Mouse (Mus musculus) testis, adult 2 months (tissue): ENCODE measurements around the gene Erg. TPM values are rescaled to one million over a fixed set of nuclear protein-coding genes. Genes with fewer than 3 reads are reported as not detected.

Experiments used
- H3K27ac ChIP-seq: fragments of 200-500 bp; 2 replicates; pipeline ENCODE4 v1.5.1; 2012; ENCODE audit warnings: low read depth, low read length; ENCODE audit not compliant: control insufficient read depth, insufficient read depth
- H3K27me3 ChIP-seq: fragments of 200-500 bp; 2 replicates; pipeline ENCODE4 v1.6.1; 2012; ENCODE audit warnings: mild to moderate bottlenecking, low read length, moderate library complexity; ENCODE audit not compliant: control insufficient read depth, insufficient read depth
- H3K36me3 ChIP-seq: fragments of 200-500 bp; 2 replicates; pipeline ENCODE4 v1.6.1; 2012; ENCODE audit warnings: mild to moderate bottlenecking, low read length; ENCODE audit not compliant: control insufficient read depth, insufficient read depth
- H3K4me1 ChIP-seq: fragments of 200-500 bp; 2 replicates; pipeline ENCODE4 v1.6.1; 2012; ENCODE audit warnings: low read length; ENCODE audit not compliant: control insufficient read depth, insufficient read depth
- H3K4me3 ChIP-seq: fragments of 200-500 bp; 2 replicates; pipeline ENCODE4 v1.5.1; 2012; ENCODE audit warnings: low read depth, mild to moderate bottlenecking, low read length, moderate library complexity, mixed read lengths; ENCODE audit not compliant: control insufficient read depth
- CTCF ChIP-seq: fragments of 200-500 bp; IDR thresholded peaks from 2 replicates; pipeline ENCODE4 v1.5.1; 2012; ENCODE audit warnings: low read depth, mild to moderate bottlenecking, inconsistent platforms, low read length, moderate library complexity; ENCODE audit not compliant: control insufficient read depth, insufficient read depth, insufficient replicate concordance
- POLR2A ChIP-seq: fragments of 200-500 bp; IDR thresholded peaks from 2 replicates; pipeline ENCODE4 v1.6.1; 2012; ENCODE audit warnings: low read depth, mild to moderate bottlenecking, inconsistent platforms, low read length, moderate library complexity; ENCODE audit not compliant: control insufficient read depth
- polyA plus RNA-seq: library from polyadenylated mRNA; depleted of rRNA; stranded (reverse); fragments of >200 nt; gene quantifications from 2 replicates; pipeline ENCODE4 v1.2.3, GENCODE M21; 2012

Gene Erg
- polyA plus RNA-seq, 1 experiment = 2.0 TPM

GRCm38 (mm10) chr16:95449361-95449725 lies 137.1 kb downstream of the Erg start:
- Histone ChIP-seq H3K4me3 (no peak overlapping the region), H3K27ac (no peak overlapping the region), H3K27me3 (no peaks in the 10 kb centered on the region), H3K36me3 (no peaks in the 10 kb centered on the region), H3K4me1 (no peaks in the 10 kb centered on the region)
- TF ChIP-seq POLR2A (no peak), CTCF (no peak)

- H3K27ac ChIP-seq = no peak overlapping the region
- no peak overlapping the region for H3K4me3 ChIP-seq
- H3K27me3 ChIP-seq = no peaks in the 10 kb centered on the region
Observed at GRCm38 (mm10) chr16:95448643-95449360, 137.6 kb downstream of the Erg start.

GRCm38 (mm10) chr16:95447896-95448295 lies 138.5 kb downstream of the Erg start:
- Histone ChIP-seq H3K4me3 (no peak overlapping the region), H3K27ac (no peak overlapping the region), H3K27me3 (no peaks in the 10 kb centered on the region), H3K36me3 (no peaks in the 10 kb centered on the region), H3K4me1 (no peaks in the 10 kb centered on the region)
- TF ChIP-seq CTCF (no peak), POLR2A (no peak)

More at GRCm38 (mm10) chr16:95448643-95449360, 137.6 kb downstream of the Erg start:
- Histone ChIP-seq H3K36me3 (no peaks in the 10 kb centered on the region), H3K4me1 (no peaks in the 10 kb centered on the region)
- TF ChIP-seq POLR2A (no peak), CTCF (no peak)

GRCm38 (mm10) chr16:95446368-95446767 lies 140.0 kb downstream of the Erg start:
- Histone ChIP-seq H3K4me1 (no peaks in the 10 kb centered on the region; the same call in 1 of the 2 replicates), H3K27ac (no peak overlapping the region), H3K36me3 (no peaks in the 10 kb centered on the region), H3K27me3 (no peaks in the 10 kb centered on the region), H3K4me3 (no peak overlapping the region)
- TF ChIP-seq POLR2A (no peak), CTCF (no peak)

GRCm38 (mm10) chr16:95442023-95442422 lies 144.4 kb downstream of the Erg start:
- Histone ChIP-seq H3K27ac (no peak overlapping the region), H3K4me1 (no peaks in the 10 kb centered on the region; the same call in 1 of the 2 replicates), H3K36me3 (no peaks in the 10 kb centered on the region), H3K27me3 (no peaks in the 10 kb centered on the region), H3K4me3 (no peak overlapping the region)
- TF ChIP-seq CTCF (no peak), POLR2A (no peak)

- Histone ChIP-seq H3K27ac (no peak overlapping the region), H3K27me3 (no peaks in the 10 kb centered on the region), H3K4me3 (no peak overlapping the region), H3K36me3 (no peaks in the 10 kb centered on the region), H3K4me1 (no peaks in the 10 kb centered on the region; the same call in 1 of the 2 replicates)
- TF ChIP-seq CTCF (no peak), POLR2A (no peak)
Observed at GRCm38 (mm10) chr16:95441179-95441578, 145.2 kb downstream of the Erg start.

GRCm38 (mm10) chr16:95440334-95440733 lies 146.1 kb downstream of the Erg start:
- Histone ChIP-seq H3K36me3 (no peaks in the 10 kb centered on the region), H3K27ac (no peak overlapping the region), H3K4me1 (no peaks in the 10 kb centered on the region; the same call in 1 of the 2 replicates), H3K4me3 (no peak overlapping the region), H3K27me3 (no peaks in the 10 kb centered on the region)
- TF ChIP-seq POLR2A (no peak), CTCF (no peak)

- Histone ChIP-seq H3K36me3 (no peaks in the 10 kb centered on the region), H3K27me3 (no peaks in the 10 kb centered on the region), H3K4me3 (no peak overlapping the region), H3K27ac (no peak overlapping the region), H3K4me1 (no peaks in the 10 kb centered on the region; the same call in 1 of the 2 replicates)
- TF ChIP-seq POLR2A (no peak), CTCF (no peak)
Observed at GRCm38 (mm10) chr16:95439794-95440193, 146.6 kb downstream of the Erg start.
